Mouse (Mus musculus) spleen, postnatal 14 days (tissue): ENCODE measurements around the gene Rhoa.
A peak's percentile ranks its signal among the peaks of the same experiment; 100 is the strongest.
"Not testable (repeated sequence)": the region's sequence is repeated elsewhere in the genome, so short reads cannot be mapped to it uniquely, and the experiment has no call there.

ENCODE experiments used
- DNase-seq, 2 experiments: peaks; one replicate each; pipeline ENCODE4 v3.0.0; 2021 to 2022; ENCODE audit warnings: low spot score in 2 of 2

Gene Rhoa

DNA sequence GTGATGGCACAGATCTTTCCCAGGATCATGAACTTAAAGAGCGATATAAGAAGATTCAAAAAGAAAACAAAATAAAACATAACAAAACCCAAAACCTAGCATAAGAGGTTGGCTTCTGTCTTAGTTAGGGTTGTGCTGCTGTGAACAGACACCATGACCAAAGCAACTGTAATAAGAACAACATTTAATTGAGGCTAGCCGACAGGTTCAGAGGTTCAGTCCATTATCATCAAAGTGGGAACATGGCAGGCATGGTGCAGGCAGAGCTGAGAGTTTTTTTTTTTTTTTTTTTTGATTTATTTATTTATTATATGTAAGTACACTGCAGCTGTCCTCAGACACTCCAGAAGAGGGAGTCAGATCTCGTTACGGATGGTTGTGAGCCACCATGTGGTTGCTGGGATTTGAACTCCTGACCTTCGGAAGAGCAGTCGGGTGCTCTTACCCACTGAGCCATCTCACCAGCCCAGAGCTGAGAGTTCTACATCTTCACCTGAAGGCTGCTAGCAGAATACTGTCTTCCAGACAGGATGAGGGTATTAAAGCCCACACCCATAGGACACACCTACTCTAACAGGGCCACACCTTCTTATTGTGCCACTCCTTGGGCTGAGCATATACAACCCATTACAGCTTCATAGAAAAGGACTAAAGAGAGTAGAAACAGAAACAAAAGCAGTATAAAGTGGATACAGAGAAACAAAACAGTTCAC, 18.2 kb upstream of the Rhoa start:
- not testable (repeated sequence) for DNase-seq

DNA sequence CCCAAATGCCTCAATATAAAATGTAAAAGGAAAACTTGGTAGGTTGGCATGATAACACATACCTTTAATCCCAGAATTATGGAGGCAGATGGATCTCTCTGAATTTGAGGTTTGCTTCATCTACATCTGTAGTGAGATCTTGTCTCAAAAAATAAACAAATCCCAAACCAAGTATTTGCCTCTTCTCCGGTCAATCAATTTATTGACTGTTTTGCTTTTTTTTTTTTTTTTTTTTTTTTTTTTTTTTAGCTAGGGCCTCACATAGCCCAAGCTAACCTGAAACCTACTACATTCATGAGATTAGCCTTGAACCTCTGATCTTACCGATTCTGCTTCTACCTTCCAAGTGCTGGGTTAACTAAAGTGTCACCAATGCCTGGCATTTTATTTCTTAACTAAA, 16.6 kb upstream of the Rhoa start:
- DNase-seq: no peak

DNA sequence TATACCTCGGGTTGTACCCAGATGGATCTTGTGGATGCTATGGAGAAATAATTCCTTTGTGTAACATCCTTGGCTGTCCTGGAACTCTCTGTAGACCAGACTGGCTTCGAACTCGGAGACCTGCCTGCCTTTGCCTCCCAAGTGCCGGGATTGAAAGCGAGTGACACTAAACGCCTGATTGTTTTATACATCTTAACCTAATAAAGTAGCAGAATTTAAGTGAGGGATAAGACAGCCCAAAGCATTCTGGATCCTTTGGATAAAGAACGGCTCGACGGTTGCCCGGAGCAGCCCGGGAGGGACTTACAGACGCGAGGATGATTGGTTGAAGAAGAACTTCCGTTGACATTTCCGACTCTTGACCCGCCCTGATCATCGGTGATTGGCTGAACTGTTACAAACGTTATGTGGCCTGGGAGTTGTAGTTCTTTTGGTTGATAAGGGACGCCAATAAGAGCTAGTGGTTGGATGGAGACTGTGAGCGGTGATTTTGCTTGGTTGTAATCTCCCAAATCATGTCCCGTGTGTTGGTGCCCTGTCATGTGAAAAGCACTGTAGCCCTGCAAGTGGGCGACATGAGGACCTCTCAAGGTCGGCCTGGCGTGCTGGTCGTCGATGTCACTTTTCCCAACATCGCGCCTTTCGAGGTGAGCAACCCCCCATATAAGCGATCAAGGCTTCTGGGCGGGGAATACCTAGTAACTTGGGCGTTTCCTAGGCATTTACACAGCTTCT, 15.7 kb upstream of the Rhoa start, which contains the start of gene Nicn1:
TSS of gene Nicn1 (plus strand) at position 414 of the 735 bp plus-strand sequence.
- peak; percentile 71 to 80 for DNase-seq

DNA sequence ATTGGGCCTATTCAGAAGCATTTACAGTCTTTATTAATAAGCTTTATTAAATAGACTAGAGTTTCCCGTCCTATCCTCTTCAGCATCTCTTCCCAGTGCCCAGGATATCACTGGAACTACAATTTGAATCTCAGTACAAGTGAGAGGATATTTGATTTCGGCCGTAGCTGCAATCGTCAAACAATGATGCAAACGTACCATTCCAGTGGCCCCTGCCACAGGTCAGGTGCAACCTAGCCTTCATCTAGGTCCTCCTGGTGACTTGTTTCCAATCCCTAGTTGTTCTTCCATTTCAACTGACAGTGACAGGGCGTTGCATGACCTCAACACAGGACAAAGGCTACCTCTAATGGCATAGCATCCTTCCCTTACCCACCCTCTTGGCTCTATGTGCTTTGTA, 15.2 kb upstream of the Rhoa start:
- DNase-seq: no peak

DNA sequence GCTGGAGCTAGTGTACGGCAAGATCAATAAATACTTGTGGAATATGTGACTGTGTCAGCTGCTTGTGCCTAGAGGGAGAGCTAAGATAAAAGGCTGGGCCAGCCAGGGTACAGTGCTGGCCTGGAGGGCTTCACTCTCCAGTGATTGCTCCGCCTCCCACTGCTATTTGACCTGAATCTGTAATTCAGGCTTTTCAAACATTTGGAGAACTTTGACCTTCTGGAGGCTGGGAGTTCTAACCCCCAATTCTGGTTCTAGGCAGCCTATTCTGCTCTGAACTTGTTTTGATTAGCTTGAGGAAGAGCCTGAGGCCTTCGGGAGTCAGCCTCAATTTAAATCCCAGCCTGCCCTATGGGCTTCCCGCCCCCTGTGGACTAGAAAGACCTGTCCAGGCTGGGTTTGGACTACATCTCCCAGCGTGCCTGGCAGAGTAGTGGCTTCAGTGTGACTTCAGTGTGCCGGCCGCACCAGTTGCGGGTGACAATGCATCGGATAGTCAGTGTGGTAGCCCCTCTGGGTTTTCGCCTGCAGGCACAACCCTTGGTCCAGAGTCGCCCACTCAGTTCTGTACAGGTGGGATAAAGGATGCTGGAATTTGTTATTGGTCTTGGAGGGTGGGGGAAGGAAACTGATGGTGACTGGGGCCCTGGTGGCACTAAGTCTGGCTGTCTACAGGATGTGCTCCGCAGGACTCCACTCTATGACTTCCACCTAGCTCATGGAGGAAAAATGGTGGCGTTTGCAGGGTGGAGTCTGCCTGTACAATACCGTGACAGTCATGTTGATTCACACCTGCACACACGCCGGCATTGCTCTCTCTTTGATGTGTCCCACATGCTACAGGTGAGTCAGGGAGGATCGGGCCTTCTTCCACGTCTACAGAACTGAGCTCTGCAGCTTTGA, 9.2 kb upstream of the Rhoa start, which contains the start of gene Amt:
TSS of gene Amt (plus strand) at position 401 of the 903 bp plus-strand sequence.
- no peak for DNase-seq

DNA sequence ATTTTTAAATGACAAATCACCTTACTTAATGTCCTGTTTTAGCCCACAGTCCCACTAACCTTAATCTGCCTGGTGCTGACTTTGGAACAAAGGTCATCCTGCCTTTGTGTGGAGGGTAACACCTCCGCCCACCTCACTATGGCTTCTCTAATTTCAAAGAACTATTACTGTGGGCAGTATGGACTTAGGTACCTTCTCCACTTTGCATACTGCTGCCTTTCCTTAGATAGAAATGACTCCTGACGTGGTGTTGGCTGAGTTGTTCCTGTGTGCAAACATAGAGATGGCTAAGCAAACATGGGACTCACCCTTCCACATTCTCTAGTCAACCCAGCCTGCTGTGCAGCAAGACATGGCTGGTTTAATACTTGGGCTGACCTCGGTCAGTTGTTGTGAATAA, 4.1 kb upstream of the Rhoa start:
- DNase-seq: no peak

DNA sequence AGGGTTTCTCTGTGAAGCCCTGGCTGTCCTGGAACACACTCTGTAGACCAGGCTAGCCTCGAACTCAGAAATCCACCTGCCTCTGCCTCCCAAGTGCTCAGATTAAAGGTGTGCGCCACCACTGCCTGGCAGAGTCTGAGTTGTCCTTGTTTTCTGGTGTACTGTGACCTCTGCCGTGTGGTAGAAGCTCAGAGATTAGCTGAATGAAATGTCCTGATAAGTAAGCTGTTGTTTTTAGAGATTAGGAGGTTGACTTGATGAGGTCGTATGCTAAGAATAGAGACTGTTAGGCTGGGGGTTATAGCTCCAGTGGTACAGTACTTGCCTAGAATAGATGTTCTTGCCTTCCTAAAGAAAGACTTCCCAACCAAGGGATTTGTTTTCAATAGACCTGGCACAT, 1.2 kb upstream of the Rhoa start:
- no peak for DNase-seq

DNA sequence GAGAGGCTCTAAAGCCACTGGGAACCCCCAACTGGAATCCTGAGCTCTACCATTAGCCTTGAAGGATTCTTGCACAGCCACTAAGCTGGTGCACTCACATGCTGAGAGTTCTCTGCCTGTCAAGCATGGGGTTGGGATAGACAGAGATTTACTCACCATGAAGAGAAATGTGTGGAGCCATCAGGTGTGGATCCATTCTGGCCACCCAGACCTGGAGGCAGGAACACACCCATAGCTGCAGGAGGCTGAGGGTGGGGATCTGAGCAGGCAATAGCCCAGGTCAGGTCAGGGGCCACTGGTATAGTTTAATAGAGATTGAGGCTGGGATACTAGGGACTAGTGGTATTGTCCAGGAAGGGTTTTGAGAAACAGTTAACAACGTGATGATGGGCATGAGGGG, 759 bp upstream of the Rhoa start:
- peak; percentile 7 to 11 for DNase-seq

DNA sequence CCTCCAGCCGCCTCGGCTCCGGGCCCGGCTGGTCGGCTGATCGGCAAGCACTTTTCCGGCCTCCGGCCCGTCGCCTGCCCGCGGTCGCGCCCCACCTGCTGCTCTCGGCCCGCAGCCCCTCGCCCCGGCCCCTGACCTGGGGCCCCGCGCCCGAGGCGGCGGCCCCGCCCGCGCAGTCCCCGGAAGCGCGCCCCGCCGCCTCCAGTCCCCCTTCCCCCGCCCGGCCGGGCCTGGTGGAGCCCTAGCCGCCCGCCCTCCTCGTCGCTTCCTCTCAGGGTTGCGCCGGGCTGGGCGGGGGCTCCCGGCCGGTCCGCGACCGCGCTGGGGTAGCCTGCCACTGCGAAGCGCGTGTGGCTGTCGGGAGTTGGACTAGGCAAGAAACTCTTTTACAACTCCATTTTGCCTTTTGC, 647 bp downstream of the Rhoa start:
- DNase-seq: peak; percentile 73 to 82

DNA sequence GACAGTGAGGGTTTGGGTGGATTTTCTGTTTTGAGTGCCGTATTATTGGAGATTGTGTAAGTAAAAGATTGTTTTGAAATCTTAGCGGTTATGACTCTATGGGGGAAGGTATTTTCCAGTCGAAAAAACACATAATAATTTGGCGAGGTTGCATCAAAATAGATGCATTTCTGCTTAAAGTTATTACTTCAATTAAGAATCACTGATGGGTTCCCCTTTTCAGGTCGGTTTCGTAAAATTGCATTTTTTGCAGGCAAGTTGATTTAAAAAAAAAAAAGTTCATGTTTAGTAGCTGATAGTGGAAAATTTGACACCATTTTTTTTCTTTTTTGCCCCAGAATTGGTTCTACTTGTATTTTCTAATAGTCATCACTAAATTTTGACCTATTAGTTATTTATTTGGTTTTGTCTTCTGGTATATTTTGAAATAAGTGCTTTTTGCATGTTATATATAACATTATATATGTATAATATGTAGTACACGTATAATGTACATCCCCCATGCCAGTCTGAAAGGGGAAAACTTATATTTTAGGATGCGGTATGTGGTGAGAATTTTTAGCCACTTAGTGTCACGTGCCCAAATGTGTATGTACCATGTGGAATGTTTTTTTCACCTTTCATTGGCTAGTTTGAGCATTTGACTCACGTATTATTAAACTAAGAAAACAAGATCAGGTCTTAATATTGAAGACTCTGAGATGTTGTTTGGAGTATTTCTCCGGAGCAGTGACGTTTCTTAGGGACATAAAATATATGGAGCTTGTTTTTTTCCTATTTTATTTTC, 1.3 kb downstream of the Rhoa start:
- DNase-seq: no peak

DNA sequence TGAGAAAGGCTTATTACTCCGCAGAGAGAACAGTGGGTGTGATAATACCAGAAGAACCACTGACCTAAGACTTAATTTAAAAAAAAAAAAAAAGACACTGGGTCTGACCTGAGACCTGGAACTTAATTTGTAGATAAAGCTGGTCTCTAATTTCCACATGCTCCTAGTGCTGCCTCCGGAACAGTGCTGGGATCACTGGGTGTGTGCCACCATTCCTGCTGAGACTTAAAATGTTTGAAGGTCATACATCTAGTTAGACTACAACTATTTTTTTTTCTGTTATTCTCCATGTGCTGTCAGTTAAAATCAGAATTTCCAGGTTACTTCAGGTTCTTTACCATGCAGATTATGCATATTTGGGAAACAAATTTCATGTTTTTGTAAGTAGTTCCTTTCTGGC, 2.2 kb downstream of the Rhoa start:
- DNase-seq: no peak

DNA sequence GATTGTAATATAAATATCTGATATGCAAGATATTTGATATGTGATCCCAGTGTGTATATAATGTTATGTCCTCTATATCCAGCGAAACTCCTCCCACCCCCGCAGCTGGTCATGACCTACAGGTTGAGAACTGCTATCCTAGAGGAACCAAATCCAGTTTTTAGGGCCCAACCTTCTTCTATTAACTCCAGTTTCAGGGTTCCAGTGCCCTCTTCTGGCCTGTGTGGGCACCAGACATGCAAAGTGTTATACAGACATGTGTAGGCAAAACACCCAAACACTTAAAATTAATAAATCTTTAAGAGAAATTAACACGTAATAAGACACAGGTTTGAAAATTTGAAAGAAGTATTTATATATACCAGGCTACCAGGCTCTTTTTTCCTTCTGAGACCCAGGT, 11.6 kb downstream of the Rhoa start:
- DNase-seq: no peak

DNA sequence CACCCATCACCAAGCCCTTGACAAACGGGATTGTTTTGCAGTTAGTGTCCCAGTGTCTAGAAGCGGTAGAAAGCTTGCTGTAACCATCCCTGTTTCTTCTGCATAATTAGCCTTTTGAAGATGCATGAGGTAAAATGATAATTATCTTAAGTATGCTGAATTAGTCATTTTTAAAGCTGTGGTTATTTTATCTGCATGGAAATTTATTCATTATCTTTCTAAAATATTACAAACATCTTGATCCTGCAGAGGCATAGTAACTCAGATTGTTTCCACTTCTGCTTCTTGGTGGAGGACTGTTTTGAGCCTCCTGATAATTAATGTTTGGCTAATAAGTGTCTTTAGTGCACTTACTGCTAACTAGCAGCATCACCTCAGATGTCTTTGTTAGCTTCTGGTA, 12.5 kb downstream of the Rhoa start:
- DNase-seq: no peak

DNA sequence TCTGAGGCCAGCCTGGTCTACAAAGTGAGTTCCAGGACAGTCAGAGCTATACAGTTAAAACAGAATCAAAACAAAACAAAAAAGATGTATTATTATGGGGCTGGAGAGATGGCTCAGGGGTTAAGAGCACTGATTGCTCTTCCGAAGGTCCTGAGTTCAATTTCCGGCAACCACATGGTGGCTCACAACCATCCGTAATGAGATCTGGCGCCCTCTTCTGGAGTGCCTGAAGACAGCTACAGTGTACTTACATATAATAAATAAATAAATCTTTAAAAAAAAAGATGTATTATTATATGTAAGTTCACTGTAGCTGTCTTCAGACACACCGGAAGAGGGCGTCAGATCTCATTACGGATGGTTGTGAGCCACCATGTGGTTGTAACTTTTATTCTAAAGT, 16.1 kb downstream of the Rhoa start:
- DNase-seq: not testable (repeated sequence)

DNA sequence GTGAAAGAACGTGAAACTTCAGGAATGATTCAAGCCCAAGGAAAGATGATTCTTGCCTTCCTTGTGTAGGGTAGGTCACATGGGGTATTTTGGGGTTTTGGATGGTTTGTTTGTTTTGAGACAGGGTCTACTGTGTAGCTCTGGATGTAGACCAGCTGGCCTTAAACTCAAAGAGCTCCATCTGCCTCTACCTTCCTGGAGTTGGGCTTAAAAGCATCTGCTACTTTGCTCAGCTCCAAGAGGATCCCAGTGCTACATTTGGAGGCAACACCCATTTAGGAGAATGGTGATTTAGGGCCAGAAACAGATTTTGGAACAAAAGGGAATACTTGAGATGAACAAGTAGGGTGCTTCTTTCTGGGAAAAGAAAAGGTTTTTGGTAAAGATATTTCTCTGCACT, 18.9 kb downstream of the Rhoa start:
- no peak for DNase-seq

DNA sequence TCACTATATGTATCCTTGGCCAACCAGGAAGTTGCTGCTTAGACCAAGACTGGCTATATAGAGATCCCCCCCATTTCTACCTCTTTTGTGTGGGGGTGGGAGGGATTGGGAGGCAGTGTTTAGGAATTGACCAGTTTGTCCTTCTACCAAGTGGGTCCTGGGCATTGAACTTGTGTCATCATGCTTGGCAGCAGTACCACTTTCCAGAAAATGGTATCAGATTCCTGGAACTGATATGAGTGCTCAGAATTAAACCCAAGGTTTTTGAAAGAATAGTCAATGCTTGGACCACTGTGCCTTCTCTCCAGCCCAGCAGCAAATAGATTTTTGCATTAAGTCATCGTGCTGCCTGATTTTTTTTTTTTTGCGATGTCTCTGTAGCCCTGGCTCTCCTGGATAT, 19.9 kb downstream of the Rhoa start:
- no peak for DNase-seq

DNA sequence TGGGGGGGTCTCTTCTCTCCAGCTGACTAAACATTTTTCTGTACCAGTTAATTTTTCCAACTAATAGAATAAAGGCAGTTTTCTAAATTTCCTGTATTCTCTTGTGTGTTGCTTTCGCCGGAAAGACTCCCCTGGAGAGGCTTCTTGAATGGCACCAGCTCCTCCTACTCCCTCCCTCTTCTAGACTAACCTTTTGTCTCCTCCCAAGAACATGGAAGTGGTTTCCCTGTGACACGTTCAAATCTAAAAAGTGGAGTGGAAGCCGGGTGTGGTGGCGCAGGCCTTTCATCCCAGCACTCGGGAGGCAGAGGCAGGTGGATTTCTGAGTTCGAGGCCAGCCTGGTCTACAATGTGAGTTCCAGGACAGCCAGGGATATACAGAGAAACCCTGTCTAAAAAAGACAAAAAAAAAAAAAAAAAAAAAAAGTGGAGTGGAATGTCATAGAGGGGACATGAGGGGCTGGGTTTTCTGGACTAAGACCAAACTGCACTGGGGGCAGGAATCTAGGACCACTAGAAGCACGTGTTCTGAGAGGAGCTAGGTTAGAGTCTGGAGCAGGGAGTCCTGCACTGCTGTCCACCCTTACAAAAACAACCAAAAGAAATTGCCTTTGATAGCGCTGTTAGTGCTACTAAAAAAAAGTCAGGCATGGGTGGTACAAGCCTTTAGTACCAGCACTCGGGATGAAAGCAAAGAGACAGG, 32.1 kb downstream of the Rhoa start:
- DNase-seq: no peak

DNA sequence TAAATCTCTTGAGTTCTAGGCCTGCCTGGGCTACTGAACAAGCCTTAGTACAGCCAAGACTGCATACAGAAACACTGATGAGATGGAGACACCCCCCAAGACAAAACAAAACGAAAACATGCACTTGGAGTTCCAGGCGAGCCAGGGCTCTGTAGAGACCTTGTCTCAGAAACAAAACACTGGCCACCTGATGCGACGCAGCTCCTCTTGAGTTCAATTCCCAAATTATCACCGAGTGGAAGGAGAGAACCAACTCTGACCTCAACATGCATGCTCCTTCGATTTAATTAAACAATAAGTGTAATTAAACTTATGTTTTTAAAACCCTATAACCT, 32.6 kb downstream of the Rhoa start:
- DNase-seq: no peak

DNA sequence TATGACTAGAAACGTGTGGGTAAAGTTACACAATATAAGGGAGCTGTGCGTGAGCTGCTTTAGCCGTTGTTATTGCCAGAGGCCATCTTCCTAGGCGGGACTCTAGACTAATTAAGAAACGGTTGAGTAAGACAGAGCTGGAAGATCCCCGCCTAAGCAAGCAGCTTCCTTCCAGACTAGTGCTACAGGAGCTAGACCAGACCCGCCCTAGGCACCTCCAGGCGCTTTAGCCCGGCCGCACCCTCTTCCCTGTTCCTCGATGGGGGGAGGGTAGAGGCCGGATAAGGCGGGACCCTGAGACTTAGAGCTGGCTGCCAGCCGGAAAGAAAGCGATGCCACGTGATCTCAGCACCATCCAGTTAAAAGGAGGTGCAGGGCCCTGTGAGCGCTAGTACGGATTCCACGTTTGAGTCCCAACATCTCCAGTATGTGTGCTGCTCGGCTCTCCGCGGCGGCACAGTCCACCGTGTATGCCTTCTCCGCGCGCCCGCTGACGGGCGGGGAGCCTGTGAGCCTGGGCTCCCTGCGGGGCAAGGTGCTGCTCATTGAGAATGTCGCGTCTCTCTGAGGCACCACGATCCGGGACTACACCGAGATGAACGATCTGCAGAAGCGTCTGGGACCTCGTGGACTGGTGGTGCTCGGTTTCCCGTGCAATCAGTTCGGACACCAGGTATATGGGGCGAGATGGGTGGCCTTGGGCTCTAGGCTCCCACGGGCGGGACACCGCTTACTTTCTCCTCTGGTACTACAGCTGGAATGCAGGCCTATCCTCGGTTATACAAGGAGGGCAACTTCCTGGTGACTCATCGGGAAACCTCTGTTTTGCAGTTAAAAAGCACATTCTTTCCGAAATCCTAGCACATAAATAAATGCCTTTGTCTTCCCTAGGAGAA, 33.2 kb downstream of the Rhoa start, which contains the start of gene Gpx1:
TSS of gene Gpx1 (plus strand) at position 18 of the 896 bp plus-strand sequence.
- DNase-seq: peak; percentile 87 to 89

DNA sequence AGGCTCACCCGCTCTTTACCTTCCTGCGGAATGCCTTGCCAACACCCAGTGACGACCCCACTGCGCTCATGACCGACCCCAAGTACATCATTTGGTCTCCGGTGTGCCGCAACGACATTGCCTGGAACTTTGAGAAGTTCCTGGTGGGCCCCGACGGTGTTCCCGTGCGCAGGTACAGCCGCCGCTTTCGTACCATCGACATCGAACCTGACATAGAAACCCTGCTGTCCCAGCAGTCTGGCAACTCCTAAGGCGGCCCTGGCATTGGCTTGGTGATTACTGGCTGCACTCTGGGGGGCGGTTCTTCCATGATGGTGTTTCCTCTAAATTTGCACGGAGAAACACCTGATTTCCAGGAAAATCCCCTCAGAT, 33.9 kb downstream of the Rhoa start:
- DNase-seq: peak; percentile 18 to 44
